Mouse (Mus musculus) neural tube, embryonic 10.5 days (tissue): Measurements from ENCODE around the gene Ikzf1.

ENCODE experiments used
- DNase-seq: peaks from one replicate; pipeline ENCODE4 v3.0.0-alpha.2; 2017; ENCODE audit warnings: low spot score; ENCODE audit errors: extremely low spot score

Ikzf1 gene

GRCm38 (mm10) chr11:11719748-11720147 is 34.9 kb downstream of the Ikzf1 start:
- no peak for DNase-seq

- no peak for DNase-seq
Observed at GRCm38 (mm10) chr11:11725252-11725875, 40.6 kb downstream of the Ikzf1 start.

- DNase-seq = no peak
Observed at GRCm38 (mm10) chr11:11725876-11726525, 41.2 kb downstream of the Ikzf1 start.

GRCm38 (mm10) chr11:11726807-11727276 is 42.0 kb downstream of the Ikzf1 start:
- DNase-seq = no peak

- DNase-seq = no peak
Observed at GRCm38 (mm10) chr11:11727936-11728556, 43.2 kb downstream of the Ikzf1 start.

- DNase-seq = no peak
Observed at GRCm38 (mm10) chr11:11729216-11729615, 44.4 kb downstream of the Ikzf1 start.

GRCm38 (mm10) chr11:11730062-11730461 is 45.3 kb downstream of the Ikzf1 start:
- DNase-seq = no peak

- DNase-seq = no peak
Observed at GRCm38 (mm10) chr11:11731727-11732126, 46.9 kb downstream of the Ikzf1 start.

- DNase-seq = no peak
Observed at GRCm38 (mm10) chr11:11732972-11733770, 48.4 kb downstream of the Ikzf1 start.

GRCm38 (mm10) chr11:11735155-11735554 is 50.4 kb downstream of the Ikzf1 start:
- no peak for DNase-seq

- no peak for DNase-seq
Observed at GRCm38 (mm10) chr11:11736948-11737347, 52.1 kb downstream of the Ikzf1 start.

- no peak for DNase-seq
Observed at GRCm38 (mm10) chr11:11737562-11737961, 52.8 kb downstream of the Ikzf1 start.

- no peak for DNase-seq
Observed at GRCm38 (mm10) chr11:11739054-11739453, 54.3 kb downstream of the Ikzf1 start.

GRCm38 (mm10) chr11:11740603-11741002 is 55.8 kb downstream of the Ikzf1 start:
- DNase-seq = no peak

GRCm38 (mm10) chr11:11741574-11741973 is 56.8 kb downstream of the Ikzf1 start:
- DNase-seq = no peak

- peak; percentile 41 for DNase-seq
Observed at GRCm38 (mm10) chr11:11742626-11743025, 57.8 kb downstream of the Ikzf1 start.

GRCm38 (mm10) chr11:11744222-11744621 is 59.4 kb downstream of the Ikzf1 start:
- DNase-seq = no peak

GRCm38 (mm10) chr11:11751091-11751490 is 66.3 kb downstream of the Ikzf1 start:
- DNase-seq = no peak

- no peak for DNase-seq
Observed at GRCm38 (mm10) chr11:11752859-11753258, 68.1 kb downstream of the Ikzf1 start.

- DNase-seq = no peak
Observed at GRCm38 (mm10) chr11:11758121-11758520, 73.3 kb downstream of the Ikzf1 start.

GRCm38 (mm10) chr11:11758883-11759282 is 74.1 kb downstream of the Ikzf1 start:
- no peak for DNase-seq

GRCm38 (mm10) chr11:11763211-11763666 is 78.4 kb downstream of the Ikzf1 start:
- DNase-seq = no peak
